Mouse (Mus musculus) adrenal gland, postnatal 36 days (tissue): ENCODE results near the gene Mapk6. TPM values are rescaled to one million over a fixed set of nuclear protein-coding genes. Genes with fewer than 3 reads are reported as not detected.

Experiments
- DNase-seq, 2 experiments: peaks; one replicate each; pipeline ENCODE4 v3.0.0; 2021; ENCODE audit warnings: mixed read lengths in 1 of 2
- total RNA-seq, 2 experiments: library from RNA; stranded (reverse); gene quantifications; 2 replicates each; pipeline ENCODE4 v1.2.3; 2021

Gene Mapk6
- total RNA-seq, 2 experiments from 2014 or later, result 36.2 to 49.2 TPM

DNA sequence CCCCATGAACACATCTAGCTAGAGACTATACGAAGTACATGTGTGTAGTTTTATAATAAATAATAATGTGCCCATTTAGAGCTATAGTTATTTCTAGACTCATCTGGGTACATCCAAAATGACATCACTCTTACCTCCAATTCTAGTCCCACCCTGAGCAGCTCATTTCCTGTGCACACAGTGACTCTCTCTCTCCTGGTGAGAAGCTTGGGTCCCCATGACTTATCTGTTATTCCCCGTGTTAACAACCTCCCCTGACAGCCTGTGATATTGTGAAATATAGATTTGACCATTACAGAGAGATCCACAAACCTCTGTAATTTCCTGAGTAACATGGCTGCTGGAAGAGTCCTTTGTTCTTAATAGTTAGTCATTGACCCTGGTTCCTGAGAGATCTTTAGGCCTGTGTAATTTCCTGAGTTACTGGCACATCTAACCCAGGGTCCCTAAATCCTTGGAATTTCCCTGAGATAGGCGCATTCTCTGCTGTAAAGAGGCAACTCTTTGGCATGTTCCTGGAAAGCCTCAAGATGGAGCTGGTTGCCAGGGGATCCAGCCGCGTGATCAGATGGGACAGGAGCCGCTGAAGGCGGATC, 16.1 kb upstream of the Mapk6 start:
- no peak for DNase-seq

DNA sequence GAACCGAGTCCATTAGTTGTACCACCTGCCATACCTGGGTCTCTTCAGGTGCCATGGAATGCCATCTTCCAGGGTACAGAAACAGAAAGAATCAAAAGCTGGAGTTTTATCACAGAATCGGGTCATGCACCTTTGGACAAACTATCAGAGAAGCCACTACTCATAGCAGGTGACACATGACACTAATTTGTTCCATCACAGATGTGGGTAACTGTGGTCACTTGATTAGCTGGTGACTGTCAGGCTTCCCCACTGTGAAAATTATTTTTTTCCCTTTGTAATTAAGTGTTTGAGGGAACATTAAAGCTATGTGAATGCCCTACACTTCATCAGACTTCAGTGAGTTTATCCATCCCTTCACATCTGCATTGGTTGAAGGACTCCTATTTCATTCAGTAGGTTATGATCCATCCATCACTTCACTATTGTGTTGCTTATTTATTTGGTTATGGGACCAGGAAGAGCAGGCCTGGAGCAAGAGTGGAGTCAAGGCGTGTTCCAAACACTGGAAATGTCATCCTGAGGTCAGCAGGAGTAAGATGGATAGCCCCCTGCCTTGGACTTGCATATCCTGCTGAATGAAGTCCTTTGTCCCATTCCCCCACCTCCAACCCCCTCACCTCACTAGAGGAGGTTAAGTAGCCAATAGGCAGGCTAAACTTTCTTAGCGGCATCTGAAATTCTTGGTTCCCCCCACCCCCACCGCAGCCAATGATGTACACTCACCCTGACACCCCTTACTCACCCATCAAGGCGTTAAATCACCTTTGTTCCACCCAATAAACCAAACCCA, 14.7 kb upstream of the Mapk6 start:
- DNase-seq, result no peak

DNA sequence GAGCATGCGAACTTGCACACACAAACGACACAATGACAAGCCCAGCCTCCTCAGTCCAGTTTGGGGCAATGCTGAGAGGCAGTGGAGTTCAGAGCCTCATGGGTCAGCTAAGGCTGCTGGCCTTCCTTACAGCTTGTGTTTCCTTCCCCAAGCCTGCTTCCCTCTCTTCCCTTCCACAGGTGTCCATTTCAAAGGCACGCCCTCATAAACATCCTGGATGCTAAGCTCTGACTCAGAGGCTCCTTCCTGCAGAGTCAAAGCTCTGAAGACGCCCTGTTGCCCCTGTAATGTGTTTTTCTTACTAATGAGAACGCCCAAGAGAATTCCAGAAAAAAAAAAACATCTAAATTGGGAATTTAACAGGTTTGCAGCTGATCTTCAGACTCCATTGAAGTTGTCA, 13.9 kb upstream of the Mapk6 start:
- DNase-seq, result no peak

DNA sequence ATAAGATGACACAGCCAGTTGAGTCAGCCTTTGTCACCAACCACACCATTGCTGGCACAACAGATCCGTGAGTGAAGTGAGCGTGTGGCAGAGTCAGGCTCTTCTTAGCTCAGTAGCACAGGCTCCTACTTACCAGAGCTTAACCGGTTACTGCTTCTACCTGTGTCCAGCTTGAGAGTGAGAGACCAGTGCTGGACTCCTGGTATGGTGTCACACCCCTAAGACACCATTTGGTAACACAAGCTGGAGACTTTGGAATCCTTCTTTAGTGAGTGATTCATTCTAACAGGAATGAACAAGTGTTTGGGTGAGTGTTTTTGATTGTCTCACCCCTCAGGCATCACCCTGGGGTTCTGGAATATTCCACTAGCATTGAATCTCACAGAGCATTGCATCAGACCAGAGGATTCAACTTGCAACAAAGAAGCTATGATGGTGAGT, 12.5 kb upstream of the Mapk6 start:
- peak; percentile 37 to 51 for DNase-seq

DNA sequence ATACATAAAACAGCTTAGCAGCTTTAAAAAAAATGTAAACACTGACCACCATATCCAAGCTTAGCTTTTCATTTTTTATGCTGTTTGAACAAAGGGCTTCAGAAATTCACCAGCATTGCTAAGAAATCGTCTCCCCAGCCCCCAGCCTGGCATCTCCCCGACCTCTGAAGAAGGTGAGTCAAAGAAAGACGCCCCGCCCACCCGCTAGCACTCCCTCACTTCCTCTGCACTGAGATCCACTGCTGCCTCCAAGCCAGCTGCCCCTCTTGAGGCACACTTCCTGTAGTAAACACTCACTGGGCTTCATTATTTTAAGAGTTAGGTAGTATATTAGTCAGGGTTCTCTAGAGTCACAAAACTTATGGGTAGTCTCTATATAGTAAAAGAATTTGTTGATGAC, 4.4 kb upstream of the Mapk6 start:
- no peak for DNase-seq

DNA sequence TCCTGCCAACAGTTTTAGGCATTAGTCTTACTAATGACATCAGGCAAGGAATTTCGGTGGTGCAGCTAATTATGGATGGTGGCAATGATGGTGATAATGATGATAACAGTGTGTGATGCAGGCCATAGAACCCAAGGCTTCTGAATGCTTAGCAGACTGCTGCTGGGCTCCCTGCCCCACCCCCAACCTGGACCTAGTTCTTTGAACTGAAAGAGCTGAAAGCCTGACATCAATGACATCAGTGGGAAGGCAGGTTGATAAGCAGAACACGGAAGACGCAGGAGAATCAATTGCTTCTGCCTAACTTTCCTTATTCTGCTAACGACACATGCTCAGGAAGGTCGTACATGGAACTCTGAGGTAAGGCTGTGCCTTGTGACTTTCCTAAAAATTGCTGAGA, 3.4 kb upstream of the Mapk6 start:
- no peak for DNase-seq

DNA sequence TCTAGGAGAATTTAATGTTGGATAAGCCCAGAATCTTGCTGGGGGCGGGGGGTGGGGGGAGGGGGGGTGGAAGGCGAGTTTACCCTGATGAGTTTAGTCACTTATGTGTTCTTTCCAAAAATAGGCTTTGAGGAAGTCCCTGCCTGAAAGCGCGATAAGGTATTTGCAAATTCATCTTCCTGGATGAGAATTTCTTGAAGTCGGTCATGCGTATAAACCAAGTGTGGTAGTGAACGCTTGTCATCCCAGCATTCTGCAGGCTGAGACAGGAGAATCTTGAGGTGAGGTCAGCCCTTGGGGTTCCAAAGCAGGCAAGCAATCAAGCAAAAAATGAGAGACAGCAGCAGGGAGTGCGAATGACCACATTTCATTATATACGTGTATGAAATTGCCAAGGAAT, 1.8 kb upstream of the Mapk6 start:
- no peak for DNase-seq

DNA sequence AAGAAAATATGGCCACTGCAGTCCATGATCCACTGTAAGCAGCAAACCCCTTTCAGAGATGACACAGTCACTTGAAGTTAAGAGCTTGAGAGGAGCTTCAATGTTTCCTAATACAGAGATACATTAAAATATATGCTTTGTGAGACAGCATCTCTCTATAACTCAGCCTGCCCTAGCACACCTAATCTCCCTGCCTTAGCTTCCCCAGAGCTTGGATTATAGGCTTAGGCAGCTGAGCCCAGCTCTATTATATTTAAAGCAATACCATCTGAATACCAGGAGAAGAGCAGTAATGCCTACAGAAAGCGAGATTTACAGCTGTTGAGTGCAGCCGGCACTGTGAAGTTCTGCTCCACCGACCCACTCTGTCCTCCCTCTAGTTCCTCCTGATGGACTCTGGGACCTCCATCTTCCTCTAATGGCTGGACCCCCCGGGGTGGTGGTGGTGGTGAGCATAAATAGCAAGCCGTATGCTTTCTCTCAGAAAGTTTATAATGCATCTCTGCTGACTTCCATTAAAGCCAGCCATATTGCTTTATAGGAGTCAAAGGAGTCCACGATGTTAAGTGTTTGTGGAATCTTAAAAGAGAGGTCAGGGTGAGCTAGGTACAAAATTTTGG, 1.2 kb upstream of the Mapk6 start:
- no peak for DNase-seq

DNA sequence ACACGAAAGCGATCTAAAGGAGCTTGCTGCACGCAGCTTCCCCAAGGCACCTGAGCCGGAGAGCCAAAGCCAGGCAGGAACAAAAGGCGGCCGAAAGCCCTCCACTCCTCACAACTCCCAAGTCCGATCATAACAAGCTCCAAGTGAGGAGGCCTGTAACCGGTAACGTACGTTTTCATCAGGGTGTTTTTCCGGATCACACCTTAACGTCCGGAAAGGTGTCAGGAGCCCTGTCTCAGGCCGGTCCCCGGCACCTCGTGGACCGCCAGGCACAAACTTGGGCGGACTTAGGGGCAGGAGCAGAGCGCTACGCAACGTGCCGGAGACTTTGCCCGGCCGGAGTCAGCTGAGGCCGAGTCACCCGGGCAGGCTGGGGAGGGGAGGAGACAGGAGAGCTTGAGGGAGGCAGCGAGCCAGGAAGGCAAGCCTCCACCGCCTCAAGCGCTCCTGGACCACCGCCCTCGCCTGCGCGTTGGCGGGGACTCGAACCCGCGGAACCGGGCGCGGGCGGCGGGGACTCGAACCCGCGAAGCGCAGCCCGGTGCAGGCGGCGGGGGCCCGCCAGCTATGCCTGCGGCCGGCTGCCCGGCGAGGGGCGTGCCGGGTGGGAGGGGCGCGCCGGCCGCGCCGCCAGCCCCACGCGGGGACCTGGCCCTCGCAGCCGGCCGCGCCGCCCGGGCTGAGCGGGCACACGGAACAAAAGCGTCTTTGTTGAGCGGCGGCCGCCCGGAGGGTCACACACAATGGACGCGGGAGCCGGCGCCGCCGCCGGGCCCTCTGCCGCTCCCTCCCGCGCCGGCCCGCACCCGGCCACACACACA, 564 bp downstream of the Mapk6 start:
- peak; percentile 86 to 87 for DNase-seq

DNA sequence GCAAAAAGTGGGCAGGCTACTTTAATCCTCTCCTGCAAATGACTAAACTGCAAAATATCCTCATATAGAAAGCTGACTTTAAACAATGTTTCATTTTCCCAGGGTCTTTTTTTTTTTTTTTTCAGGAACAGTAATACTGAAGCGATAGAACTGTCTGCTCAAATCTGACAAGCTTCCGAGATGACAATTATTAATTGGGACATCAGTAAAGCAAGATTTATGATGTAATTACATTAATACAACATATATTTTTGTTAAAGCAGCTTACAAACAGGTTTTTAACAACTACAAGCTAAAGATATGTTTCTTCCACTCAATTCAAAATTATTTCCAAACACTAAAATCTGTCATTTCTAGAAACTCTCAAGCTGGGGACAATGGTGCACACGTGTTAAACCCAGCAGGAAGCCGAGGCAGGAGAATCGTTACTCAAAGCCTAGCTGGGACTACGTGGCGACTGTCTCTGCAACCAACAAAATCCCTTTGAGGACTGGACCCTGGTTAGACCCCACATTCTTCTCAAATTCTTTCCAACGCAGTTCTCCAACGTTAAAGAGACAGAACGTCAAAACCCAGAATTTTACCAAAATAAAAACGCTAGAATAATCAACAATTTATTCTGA, 1.5 kb downstream of the Mapk6 start:
- no peak for DNase-seq

DNA sequence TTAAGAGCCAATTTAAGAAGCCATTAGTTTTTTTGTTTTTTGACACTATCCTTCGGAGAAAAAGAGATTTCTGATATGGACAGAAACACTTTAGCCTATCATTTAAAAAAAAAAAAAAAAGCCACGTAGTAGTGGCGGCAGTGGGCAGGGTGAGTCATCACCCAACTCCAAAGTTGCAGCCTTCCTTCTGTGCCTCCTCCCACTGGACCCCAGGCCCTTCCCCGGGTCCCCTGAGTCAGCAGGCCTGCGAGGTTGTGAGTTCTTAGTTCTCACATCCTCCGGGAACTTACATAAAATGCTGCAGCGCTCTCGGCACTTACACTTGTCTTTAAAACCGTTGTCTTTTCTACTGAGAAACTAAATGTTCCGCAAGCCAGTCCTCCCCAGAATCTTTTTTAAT, 2.0 kb downstream of the Mapk6 start:
- peak; percentile 78 to 81 for DNase-seq

DNA sequence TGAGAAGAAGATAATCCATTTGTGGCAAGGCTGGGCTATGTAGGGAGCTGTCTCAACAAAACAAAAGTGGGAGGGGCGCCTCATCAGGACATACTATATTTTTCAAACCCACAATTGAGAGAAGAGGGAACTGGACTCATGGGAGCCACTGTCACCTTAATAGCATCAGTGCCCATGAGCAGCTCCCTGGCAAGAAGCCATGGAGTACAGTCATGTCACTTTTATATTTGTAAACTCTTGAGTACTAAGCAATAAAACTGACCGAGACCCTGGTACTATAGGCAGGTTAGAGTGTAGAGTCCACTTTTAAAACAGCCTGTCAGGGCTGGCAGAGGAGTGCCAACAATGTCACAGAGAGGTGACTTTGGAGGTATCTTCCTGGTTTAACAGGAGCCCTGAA, 3.7 kb downstream of the Mapk6 start:
- peak; percentile 38 to 56 for DNase-seq

DNA sequence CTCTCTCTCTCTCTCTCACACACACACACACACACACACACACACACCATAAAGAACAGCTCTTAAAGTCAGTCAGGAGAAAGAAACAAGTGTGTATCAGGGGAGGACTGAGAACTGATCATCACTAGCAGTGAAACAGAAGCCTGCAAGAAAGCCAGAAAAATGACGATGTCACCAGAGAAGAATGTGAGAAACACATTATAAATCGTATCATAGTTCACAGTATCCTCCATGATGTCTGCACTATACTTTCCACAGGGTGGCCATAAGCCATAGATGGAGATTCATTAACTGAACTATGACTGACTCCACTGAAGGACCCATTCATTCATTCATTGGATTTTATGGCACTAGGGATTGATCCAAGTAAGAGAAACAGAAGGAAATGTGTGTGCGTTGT, 6.3 kb downstream of the Mapk6 start:
- no peak for DNase-seq

DNA sequence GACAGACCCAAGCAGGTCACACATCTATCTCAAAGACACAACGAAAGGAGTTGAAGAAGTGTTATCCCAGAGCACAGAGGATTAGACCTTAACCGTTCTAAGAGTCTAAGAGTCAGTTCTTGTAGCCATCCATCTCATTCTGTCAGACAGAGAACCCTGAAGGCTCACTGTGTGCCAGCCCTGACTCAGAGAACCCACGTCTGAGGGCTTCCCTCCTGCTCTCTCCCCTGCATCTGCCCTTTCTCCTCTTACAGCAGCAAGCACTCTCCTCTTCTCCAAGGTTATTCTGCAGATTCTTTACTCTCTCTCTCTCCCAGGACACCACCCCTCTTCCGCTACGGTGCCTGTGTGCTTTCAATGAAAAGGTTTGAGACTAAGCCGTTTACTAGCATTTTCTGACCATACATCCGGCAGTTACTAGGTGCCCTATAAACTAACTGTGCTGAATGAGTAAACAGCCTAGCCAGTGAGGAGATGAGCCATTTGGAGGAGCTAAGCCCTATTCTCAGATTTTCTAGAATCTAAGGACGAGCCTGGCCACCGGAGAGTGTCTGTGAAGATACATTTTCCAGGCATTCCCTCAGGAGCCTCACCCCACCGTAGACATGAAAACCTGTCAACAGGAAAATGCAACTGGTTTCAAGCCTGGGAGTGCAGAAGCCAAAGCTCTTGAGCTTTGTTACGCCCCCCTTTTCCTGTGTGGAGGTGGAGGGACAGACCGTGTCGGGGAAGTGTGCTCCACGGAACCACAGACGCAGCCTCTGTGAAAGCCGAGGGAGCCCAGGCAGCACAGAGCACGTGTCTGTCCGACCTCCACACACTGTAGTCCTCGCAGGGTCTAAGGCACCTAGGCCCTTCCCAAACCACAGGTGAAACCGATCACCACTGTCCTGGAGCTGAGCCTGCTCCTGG, 8.0 kb downstream of the Mapk6 start:
- peak in 1 of 2 experiments; percentile 26 for DNase-seq

DNA sequence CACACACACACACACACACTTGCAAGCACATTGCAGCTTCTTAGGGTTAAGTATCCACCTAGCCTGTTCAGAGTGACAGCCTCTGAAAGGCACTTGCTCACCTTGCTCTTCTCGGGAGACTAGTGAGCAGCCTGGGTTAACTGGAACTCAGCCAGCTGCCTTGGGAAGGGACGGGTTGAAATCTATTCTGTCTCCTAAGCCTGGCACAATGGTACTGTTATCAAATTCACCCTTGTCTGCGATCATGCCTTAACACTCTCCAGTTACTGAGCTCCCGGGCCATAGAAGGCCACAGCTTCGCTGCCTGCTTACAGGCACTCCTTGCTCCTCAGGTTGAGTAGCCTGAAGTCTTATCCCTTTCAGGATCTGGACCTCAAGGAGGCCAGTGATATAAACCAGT, 9.2 kb downstream of the Mapk6 start:
- DNase-seq, result peak in 1 of 2 experiments; percentile 39

DNA sequence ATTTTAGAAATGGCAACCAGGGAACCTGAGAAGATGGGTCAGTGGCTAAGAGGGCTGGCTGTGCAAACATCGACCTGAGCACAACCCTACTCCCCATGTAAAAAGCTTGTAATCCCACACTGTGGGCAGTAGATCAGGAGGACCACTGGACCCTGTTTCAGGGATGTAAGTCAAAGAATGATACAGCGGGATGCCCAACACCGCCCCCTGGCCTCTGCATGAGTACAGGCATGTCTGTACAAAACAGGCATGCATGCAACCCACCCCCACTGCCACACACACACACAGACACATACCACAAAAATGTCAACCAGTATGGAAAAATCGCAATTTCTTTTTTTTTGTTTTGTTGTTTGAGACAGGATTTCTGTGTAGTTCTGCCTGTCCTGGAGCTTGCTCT, 10.7 kb downstream of the Mapk6 start:
- DNase-seq, result no peak

DNA sequence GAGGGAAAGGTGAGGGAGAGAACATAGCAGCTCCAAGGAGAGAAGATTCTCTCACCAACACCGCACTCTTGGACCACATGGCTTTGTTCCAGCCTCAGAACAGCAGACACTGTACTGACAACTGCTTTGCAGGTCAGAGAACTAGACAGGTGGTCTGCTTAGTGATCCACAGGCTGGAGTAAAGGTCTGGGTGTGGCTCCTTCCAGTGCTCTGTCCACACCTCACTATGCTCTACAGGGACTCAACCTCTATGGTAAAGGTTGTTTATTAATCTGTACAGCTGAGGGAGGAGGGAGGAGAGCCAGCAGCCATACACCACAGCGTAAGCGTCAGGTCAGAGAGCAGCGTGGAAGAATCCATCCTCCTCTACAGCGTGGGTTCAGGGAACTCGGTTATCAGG, 13.8 kb downstream of the Mapk6 start:
- DNase-seq, result no peak

DNA sequence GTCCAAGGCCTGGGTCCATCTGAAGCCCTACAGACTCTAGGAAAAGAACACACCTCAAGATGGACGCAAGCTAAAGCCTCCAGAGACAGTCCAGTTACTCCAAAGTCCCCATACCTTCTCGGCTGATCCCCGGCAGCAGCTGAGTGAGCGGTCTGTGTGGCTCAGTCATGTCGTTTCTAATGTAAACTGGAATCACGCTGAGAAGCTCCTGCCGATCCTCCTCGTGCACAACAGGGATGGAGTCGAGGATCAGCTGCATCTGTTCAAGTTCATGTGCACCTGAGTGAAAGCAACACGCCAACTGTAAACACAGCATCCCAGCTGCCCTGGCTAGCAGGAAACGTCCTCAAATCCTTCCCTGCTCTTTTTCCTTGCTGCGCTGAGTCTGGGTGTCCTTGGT, 16.6 kb downstream of the Mapk6 start:
- DNase-seq, result no peak

DNA sequence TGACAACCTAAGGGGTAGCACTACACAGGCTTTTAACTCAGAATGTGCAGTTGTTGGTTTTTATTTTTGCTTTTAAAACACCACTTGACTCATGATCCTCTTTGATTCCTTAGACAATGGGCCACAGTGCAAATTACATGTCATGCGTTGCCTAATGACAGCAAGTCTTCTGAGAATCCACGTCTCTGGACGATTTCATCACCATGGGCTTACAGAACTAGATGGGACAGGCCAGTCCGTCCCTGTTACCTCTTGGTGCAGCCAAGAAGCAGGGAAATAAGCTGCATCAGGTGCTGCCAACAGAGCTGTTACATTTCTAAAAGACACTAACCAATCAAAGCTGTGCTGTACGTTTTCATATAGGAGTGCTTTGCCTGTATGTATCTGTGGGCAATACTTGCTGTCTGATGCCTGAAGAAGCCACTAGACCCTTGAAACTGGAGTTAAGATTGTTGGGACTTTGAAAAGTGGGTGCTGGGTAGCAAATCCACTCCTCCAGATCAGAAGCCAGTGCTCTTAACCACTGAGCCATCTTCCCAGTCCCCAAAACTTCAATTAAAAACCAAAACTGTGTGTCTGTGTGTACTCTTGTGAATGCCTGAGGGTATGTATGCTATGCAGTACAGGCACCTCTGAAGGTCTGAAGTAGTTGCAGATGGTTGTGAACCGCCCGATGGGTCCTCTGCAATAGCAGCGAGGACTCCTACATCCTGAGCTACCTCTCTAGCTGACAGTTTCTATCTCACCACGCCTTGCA, 24.4 kb downstream of the Mapk6 start:
- DNase-seq, result no peak

DNA sequence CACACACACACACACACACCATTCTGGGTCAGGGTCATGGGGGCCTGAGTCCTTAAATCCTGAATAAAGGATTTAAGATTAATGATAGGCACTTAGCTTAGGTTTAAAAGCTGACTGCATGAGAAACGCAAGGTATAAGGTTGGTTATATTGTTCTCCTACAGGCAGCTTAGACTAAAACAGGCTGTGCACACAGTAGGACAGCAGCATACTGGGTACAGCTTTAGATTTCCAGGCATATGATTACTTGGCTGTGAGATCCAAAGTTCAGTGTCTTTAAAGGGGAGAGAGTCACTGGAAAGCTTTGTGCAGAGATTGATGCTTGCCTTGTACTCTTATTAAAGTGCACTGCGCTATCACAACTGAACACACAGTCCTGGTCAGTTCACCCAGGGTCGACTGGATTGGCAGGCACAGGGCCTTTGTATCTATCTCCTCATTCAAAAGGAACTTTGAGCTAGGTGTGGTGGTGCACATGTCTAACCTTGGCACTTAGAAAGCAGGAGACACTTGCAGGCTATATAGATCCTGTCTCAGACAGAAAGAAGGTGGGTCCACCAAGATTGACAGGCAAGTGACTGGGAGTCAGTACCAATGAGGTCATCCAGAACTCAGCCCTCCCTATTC, 25.4 kb downstream of the Mapk6 start:
- no peak for DNase-seq
